Mouse (Mus musculus): ENCODE measurements around the gene Erich6. TPM values are rescaled to one million over a fixed set of nuclear protein-coding genes. Genes with fewer than 3 reads are reported as not detected.

Erich6 gene
- polyA plus RNA-seq, 1 experiment from 2014 or later: 0.23 TPM

- H3K9me3 ChIP-seq: no peaks in the 10 kb centered on the region
- under 1% methylated on average over 36 of the region's 36 CpGs for WGBS
- H3K27me3 ChIP-seq: no peaks in the 10 kb centered on the region
- peak; percentile 76; the same call in 1 of the 2 replicates for ATAC-seq (ENCODE audit: low FRiP score, low read depth)
- H3K4me2 ChIP-seq: peak overlapping the region; percentile 60
- peak overlapping the region; percentile 99 for H3K27ac ChIP-seq (replicated peaks)
- peak overlapping the region; percentile 97 for H3K9ac ChIP-seq
- H3K4me3 ChIP-seq: peak overlapping the region; percentile 82
- H3K4me1 ChIP-seq (replicated peaks): peaks cover 30% of the 10 kb centered on the region
- H3K36me3 ChIP-seq: no peaks in the 10 kb centered on the region; the same call in 1 of the 2 replicates
Measured at GRCm38 (mm10) chr3:58577067-58577503, 59.9 kb downstream of the Erich6 start.

GRCm38 (mm10) chr3:58576137-58577066 is 60.6 kb downstream of the Erich6 start, which contains the start of gene Selenot:
TSS of gene Selenot (plus strand) at chr3:58576636.
- Histone ChIP-seq H3K27ac (replicated peaks) (peak within 1 kb of the TSS; percentile 99), H3K36me3 (no peaks in the 10 kb centered on the region; the same call in 1 of the 2 replicates), H3K27me3 (no peaks in the 10 kb centered on the region), H3K9ac (peak within 1 kb of the TSS; percentile 97), H3K4me2 (peak within 1 kb of the TSS; percentile 60), H3K4me1 (replicated peaks) (peaks cover 25% of the 10 kb centered on the region), H3K4me3 (peak within 1 kb of the TSS; percentile 82), H3K9me3 (no peaks in the 10 kb centered on the region)
- peak; percentile 96 for ATAC-seq (ENCODE audit: low FRiP score, low read depth)
- under 1% methylated on average over 57 of the region's 59 CpGs for whole genome bisulfite sequencing

GRCm38 (mm10) chr3:58570821-58571220 is 66.2 kb downstream of the Erich6 start:
- no peak for ATAC-seq (ENCODE audit: low FRiP score, low read depth)
- H3K27me3 ChIP-seq: no peaks in the 10 kb centered on the region
- no peak overlapping the region for H3K27ac ChIP-seq (replicated peaks)
- no peaks in the 10 kb centered on the region for H3K9me3 ChIP-seq
- peaks cover 1% of the 10 kb centered on the region for H3K4me1 ChIP-seq (replicated peaks)
- 90% methylated on average over 3 of the region's 3 CpGs for WGBS
- H3K4me2 ChIP-seq: no peak overlapping the region
- no peak overlapping the region for H3K9ac ChIP-seq
- no peaks in the 10 kb centered on the region for H3K36me3 ChIP-seq
- no peak overlapping the region for H3K4me3 ChIP-seq

Other genes starting within 250 kb of the Erich6 start
- 8.4 and 9.3 TPM in 2 replicates for gene Tsc22d2, start 222.5 kb downstream of the Erich6 start, polyA plus RNA-seq (2015; fragmentation: Nextera tagmentation; extraction: Ambion mirVana)
- gene Eif2a, start 111.4 kb downstream of the Erich6 start, polyA plus RNA-seq (2015; fragmentation: Nextera tagmentation; extraction: Ambion mirVana): 33.6 and 36.9 TPM in 2 replicates
- gene Serp1, start 111.3 kb downstream of the Erich6 start, polyA plus RNA-seq (2015; fragmentation: Nextera tagmentation; extraction: Ambion mirVana): 59.0 and 64.7 TPM in 2 replicates
- gene Selenot, start 60.6 kb downstream of the Erich6 start, polyA plus RNA-seq (2015; fragmentation: Nextera tagmentation; extraction: Ambion mirVana): 25.2 and 26.4 TPM in 2 replicates
- 10.8 and 10.9 TPM in 2 replicates for gene Siah2, start 55.2 kb upstream of the Erich6 start, polyA plus RNA-seq (2015; fragmentation: Nextera tagmentation; extraction: Ambion mirVana)
- gene Mindy4b-ps, start 185.1 kb upstream of the Erich6 start, polyA plus RNA-seq (2015; fragmentation: Nextera tagmentation; extraction: Ambion mirVana): 0.07 TPM in 1 of 2 replicates, not detected in the other
- 3.0 and 3.4 TPM in 2 replicates for gene Clrn1, start 248.1 kb upstream of the Erich6 start, polyA plus RNA-seq (2015; fragmentation: Nextera tagmentation; extraction: Ambion mirVana)